Mouse (Mus musculus): ENCODE data around the gene Pip5k1c.

- TF ChIP-seq CTCF (IDR thresholded peaks at IDR 0.05; ENCODE audit: insufficient read depth, low read depth, low read length), result no peak
- no peak for TF ChIP-seq POLR2A (IDR thresholded peaks at IDR 0.05; ENCODE audit: insufficient read depth, low read depth, low read length)
Observed at GRCm38 (mm10) chr10:81259225-81259884, 33.4 kb upstream of the Pip5k1c start.

Data from olfactory bulb, adult 2 months (tissue).